Mouse (Mus musculus): Measurements from ENCODE around the gene Doc2g. TPM values are rescaled to one million over a fixed set of nuclear protein-coding genes. Genes with fewer than 3 reads are reported as not detected.

Doc2g gene
- polyA plus RNA-seq, 1 experiment: 8.9 TPM

DNA sequence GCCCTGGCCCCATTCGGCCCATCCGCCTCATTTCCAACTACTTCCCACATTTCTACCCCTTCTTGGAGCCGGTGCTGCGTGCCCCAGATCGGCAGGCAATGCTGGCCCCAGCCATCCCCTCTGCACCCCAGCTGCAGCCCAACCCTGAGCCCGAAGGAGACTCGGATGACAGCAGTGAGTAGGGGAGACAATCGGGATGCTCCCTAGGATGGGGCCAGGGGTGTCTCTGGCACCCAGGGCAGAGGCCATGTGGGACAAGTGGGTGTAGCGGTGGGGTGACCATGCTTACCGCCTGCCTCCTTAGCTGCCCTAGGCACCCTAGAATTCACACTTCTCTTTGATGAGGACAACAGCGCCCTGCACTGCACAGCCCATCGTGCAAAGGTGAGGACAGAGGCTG, 528 bp downstream of the Doc2g start:
- no peak for TF ChIP-seq GATA1 (IDR thresholded peaks at IDR 0.05; ENCODE audit: low read length)

DNA sequence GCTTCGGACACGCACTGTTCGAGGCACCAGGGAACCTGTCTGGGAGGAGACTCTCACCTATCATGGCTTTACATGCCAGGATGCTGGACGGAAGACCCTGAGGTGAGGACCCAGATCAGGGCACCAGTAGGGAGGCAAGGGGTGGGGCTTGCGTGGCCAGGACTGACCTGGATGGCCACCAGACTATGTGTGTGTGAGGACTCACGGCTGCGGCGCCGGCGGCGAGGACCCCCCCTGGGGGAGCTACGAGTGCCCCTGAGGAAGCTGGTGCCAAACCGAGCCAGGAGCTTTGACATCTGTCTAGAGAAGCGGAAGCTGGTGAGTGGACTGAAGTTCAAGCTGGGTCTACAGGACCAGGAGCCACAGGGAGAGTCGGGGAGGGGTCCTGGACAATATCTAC, 1.2 kb downstream of the Doc2g start:
- no peak for TF ChIP-seq GATA1 (IDR thresholded peaks at IDR 0.05; ENCODE audit: low read length)

DNA sequence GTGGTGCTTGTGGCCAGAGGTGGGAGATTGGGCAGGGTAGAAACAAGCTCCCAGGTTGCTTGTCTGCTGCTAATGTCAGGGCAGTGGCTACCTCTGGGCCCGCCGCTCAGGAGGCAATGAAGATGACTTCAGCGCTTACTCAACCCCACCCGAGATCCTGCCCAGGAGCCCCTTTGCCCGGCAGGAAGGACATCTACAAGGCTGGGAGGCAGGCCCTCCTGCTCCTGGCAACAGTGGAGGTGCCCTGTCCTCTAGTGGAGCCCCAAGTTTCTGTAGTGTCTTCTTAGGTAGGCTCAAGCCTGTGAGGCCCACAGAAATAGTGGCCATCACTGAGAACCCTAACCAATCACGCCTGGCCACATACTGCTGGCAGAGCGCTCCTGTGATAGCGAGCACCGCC, 2.0 kb downstream of the Doc2g start:
- TF ChIP-seq GATA1 (IDR thresholded peaks at IDR 0.05; ENCODE audit: low read length): no peak

DNA sequence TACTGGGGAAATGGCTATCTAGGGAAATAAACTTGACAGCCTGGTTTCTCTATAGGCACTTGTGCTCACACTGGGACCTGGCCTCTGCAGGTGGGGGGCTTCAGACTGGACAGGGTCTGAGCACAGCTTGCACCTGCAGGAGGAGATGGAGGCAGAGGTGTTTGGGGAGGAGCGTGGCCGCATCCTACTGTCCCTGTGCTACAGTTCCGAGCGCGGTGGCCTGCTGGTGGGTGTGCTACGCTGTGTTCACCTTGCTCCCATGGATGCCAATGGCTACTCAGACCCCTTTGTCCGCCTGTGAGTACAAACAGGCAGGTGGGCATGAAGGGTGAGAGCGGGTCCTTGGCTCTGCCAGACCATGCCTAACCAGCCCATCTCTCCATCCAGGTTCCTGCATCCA, 2.9 kb downstream of the Doc2g start:
- no peak for TF ChIP-seq GATA1 (IDR thresholded peaks at IDR 0.05; ENCODE audit: low read length)

DNA sequence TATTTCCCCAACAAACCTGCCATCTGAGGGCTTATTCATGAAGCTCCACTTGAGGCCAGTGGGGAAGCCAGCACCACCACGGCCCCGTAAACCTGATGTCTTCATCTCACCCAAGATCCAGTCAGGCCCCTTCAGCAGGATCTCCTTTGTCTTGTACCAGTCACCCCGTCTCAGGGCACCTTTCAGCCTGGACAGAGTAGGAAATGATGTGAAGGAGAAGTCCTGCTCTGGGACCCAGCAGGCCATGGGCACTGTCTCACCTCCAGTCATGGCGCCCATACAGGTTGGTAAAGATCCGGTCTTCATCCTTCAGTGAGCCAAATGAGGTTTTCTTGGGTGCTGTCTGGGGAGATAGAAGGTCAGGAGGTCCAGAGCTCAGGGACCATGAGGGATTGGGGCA, 8.0 kb downstream of the Doc2g start:
- TF ChIP-seq GATA1 (IDR thresholded peaks at IDR 0.05; ENCODE audit: low read length): no peak

DNA sequence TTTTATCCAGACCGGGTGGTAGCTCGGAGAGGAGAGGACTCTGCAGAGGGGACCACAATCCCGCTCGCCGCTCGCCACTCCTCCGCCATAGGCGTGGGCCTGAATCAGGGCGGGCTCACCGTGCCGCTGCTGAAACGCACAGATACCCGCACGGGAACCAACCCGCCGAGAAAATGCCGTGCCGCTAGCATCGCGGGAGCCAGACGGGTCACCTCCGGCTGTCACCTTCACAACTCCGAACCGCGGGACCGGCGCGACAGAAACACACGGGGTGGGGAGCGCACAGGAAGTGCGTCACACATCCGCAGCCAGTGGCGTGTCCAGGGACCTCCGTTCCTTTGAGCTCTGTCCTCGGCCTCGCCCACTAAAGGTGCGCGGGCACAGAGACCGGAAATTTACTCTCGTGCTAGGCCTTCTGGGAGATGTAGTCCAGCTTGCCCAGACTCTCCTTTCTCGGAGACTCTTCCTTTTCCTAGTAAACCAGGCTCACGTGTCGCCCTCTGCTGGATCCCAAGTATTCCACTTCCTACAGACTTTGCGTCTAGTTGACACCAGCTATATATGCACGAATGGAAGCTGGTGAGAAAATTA, 9.4 kb downstream of the Doc2g start, which contains the start of gene Ndufv1:
TSS of gene Ndufv1 (minus strand) at position 375 of the 591 bp plus-strand sequence.
- TF ChIP-seq GATA1 (IDR thresholded peaks at IDR 0.05; ENCODE audit: low read length): no peak

DNA sequence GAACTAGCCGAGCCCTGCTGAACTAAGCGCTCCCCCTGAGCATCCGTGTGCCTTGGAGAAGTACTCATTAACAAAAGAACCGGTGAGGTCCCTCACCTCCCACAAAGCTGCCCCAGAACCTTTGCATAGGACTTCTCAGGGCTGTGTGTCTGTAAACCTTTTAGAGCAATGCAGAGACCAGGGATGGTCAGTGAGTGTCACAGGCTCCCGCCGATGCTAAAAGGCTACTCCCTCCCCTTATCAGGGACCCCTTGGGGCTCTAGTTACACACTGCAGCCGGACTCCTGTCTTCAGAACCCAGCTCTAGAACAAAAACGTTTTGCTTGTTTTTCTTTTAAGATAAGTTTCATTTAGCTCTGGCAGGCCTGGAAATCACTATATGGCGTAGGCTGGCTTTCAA, 10.0 kb downstream of the Doc2g start:
- TF ChIP-seq GATA1 (IDR thresholded peaks at IDR 0.05; ENCODE audit: low read length): no peak

DNA sequence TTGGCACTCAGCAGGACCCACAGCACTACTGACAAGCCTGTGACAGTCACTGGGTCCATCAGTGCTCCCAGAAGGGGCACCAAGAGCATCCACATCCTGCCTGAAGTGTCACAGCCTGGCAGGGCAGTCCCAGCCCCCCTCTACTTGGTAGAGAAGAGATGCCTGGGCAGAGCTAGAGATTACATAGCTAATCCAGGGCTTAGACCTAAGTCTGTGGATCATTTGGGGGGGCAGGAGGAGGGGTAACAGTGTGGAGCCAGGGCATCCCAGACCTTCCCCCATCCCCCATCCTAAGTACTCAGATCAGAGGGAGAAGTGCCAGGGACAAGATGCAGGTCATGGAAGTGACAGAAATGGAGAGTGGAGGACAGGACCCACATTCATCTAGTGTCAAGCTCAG, 11.7 kb downstream of the Doc2g start:
- TF ChIP-seq GATA1 (IDR thresholded peaks at IDR 0.05; ENCODE audit: low read length): no peak

DNA sequence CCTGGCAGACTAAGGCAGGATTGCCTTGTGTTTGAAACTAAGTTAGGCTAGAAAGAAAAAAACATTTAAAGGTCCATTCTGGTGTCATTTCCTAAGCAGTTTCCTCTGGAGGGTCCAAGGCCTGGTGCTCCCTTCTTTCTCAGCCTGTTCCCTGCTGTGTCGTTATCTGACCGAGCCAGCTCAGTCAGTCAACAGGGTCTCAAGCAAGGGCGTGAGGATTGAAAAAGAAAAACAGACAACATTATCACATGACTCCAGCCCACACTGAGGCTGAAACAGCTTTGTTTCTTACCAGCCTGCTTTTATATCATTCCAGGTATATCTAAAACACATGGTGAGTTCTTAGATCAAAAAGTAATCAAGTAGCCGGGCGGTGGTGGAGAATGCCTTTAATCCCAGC, 12.5 kb downstream of the Doc2g start:
- no peak for TF ChIP-seq GATA1 (IDR thresholded peaks at IDR 0.05; ENCODE audit: low read length)

DNA sequence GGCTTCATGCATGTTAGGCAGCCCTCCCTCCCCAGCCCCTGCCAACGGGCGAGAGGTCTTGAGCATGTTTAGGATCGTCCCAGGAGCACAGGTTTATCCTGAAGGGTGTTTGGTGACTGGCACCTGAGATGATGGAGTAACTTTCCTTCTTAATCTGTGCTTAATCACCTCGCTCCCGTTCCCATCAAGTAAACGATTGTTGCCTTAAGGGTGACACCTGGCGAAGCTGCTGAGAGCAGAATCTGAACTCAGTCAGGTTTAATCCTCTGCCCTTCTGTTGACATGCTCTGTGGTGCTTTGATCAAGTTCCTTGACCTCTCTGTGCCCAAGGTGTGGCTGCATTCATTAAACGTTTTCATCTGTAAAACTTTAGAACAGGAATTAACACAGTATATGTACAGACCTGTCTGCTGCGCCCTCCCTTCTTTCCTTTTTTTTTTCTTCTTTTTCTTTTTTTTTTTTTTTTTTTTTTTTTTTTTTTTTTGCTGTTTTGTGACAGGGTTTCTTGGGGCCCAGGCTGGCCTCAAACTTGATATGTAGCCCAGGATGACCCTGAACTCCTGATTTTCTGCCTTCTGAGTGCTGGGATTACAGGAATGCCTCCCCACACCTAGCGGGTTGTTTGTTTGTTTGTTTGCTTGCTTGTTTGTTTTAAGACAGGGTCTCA, 14.9 kb downstream of the Doc2g start:
- TF ChIP-seq GATA1 (IDR thresholded peaks at IDR 0.05; ENCODE audit: low read length): no peak

DNA sequence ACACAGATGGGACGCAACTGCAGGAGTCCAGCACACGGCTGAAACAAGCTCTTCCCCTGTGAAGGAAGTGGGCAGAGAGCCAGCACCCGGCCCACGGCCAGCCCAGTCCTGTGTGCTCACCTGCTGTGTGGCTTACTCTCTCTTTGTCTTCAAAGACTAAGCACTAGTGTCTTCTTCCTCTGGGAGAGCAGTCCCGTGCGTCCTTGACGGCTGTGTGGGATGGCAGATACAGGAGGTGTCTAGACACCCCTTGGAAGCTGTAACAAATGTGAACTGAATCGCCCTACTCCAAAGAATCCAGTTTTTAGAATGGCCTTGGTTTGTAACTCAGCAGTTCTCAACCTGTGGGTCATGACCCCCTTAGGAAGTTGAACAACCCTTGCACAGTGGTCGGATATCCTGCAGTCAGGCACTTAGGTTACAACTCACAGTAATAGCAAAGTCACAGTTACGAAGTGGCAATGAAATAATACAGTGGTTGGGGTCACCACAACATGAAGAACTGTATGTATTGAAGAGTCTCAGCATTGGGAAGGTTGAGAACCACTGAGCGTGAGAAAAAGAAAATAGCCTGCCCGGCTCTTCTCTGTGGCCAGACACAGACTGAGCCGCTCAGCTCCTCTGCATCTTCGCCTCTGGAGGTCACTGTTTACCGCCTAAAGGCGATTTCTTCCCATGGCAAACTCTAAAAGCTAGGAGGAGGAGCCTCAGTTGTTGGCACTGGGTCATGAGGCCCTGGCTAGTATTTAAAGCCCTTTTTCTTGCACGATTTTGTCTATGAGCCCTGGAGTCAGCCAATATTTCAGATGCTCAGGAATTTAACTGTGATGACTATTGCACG, 15.8 kb downstream of the Doc2g start:
- TF ChIP-seq GATA1 (IDR thresholded peaks at IDR 0.05; ENCODE audit: low read length): no peak

DNA sequence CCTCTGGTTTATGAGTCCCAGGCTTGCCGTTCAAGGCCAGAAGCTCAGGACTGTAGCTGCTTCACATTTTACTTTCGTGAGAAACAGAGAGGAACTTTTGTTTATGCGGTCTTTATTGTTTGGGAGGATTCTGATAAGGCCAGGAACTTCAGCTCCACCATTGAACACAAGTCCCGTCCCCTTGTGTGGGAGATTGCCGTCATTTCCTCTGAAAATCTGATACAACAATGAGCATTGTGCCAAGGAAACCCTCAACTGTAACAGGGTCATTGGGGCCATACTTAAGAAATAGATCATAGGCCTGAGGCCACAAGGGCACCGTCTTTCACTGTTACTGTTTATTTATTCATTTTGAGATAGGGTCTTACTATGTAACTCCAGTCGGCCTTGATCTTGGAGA, 20.1 kb downstream of the Doc2g start:
- TF ChIP-seq GATA1 (IDR thresholded peaks at IDR 0.05; ENCODE audit: low read length): no peak

DNA sequence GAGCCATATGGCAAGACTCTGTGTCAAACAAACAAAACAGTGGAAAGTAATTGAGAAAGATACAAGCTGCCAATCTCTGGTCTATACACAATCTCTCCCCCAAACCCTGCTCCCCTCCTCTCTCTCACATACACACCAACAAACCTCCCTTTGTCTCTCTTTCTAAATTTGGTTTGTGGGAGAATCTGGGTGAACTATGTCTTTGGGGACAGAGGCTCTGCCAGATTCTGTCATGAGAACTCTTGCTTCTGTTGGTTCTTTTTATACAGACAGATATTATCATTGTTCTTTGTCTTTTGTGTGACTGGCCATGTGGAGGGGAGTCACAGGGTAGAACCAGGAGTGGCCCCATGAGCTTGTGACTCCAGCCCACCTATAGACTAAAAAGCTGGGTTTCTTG, 24.5 kb downstream of the Doc2g start:
- no peak for TF ChIP-seq GATA1 (IDR thresholded peaks at IDR 0.05; ENCODE audit: low read length)

DNA sequence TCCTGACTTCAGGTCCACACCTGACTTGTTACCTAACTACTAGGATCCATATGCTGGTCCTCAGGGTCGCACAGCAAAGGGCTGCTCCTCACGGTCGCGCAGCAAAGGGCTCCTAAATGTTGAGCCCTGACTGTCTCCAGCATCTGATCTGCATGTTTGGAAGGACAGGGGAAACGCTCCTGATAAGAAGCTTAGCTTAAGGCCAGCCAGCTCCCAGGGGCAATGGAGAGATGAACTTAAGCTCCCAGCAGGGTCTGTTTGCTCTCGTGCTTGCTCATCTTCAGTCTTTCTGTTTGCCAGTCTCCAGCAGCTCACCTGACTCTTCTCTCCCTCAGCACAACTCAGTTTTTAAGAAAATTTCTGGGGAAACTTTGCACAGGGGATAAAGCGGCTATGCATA, 29.6 kb downstream of the Doc2g start:
- no peak for TF ChIP-seq GATA1 (IDR thresholded peaks at IDR 0.05; ENCODE audit: low read length)

DNA sequence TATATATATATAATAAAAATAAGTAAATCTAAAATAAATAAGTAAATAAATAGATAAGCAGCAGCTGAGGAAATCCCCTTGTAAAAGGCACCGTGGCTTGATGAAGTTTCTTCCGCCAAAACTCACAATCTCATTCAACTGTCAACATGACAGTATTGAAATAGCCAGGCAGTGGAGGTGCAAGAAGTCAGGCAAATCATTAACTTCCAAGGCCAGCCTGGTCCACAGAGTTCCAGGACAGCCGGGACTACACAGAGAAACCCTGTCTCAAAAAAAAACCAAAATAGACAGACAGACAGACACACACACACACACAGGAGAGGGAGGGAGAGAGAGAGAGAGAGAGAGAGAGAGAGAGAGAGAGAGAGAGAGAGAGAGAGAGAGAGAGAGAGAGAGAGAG, 30.2 kb downstream of the Doc2g start:
- TF ChIP-seq GATA1 (IDR thresholded peaks at IDR 0.05; ENCODE audit: low read length): no peak

DNA sequence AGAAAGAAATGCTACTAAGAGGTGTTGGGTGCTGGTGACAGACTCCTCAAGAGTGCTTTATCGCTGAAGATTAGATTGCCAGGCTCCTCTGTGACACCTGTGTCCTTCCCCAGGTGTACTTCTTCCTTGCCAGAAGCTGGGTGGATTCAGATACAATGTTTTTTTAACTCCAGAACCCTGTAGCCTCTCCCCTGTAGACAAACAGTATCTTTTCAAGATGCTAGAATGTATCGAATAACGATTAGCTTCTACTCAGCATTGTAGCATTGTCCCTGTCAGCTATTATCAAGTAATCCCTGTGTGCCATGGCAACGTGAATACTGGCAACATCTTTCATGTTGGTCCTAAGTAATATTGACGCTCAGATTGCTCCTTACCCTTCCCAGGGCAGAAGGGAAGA, 30.6 kb downstream of the Doc2g start:
- TF ChIP-seq GATA1 (IDR thresholded peaks at IDR 0.05; ENCODE audit: low read length): no peak
